Mouse (Mus musculus) adrenal gland, postnatal 14 days (tissue): ENCODE measurements at regions not wholly inside any gene's neighbourhood (a gene's known extent, or its start where the extent isn't known, plus 50 kb on each side); places are given as distances from the start of the nearest gene placed in this dataset.

Experiments used
- DNase-seq: peaks from one replicate; pipeline ENCODE4 v3.0.0; 2021; ENCODE audit warnings: mixed read lengths

- DNase-seq = no peak
Observed at GRCm38 (mm10) chr6:50059917-50060316, 50.1 kb upstream of the Mpp6 start.
